ENCODE assay signal across 8 mouse cellular contexts in the genomic region with DNA sequence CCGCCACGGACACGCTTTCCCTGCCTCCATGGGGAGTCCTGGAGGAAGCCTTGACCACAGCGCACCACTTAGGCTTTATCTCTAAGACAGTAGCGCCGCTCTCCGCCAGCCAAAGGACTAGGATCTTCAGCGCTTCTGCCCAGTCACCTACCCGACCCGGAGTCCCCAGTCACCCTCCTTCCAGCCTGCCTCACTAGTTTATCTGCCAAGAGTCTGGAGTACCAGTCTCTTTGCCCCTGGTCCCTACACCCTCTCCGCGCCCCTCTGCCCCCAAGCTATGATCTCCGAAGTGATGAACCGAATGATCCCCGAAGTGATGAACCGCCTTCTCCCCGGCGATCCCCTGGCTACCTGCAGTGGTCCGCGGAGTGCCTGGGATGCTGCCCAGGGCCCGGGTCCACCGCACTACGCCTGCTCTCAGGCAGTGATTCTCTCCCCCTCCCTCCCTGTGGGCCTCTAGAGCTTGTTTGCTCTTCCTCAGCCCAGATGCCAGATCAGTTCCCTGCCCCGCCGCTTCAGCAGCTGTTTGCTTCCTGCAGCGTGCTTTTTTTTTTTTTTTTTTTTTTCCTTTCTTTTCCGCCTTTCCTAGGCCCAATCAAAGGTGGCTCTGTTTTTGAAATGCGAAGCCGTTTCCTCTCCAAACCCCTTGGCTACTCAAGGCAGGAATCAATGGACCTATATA. TPM values are rescaled to one million over a fixed set of nuclear protein-coding genes. Genes with fewer than 3 reads are reported as not detected.
DNase-seq lines count a peak whose midpoint lies in the region; ATAC-seq and TF ChIP-seq lines count a peak whose summit lies in the region.

Gene Hapln1 (plus strand): TSS at position 592 of the 682 bp plus-strand sequence.

- intact Hi-C loops in left cerebral cortex, adult 2 months (cut with DNase I), result loop anchor here (5.0 kb wide), 1 partner anchor 717 kb away; the partner anchor contains the start of gene Edil3

- peak; percentile 46 for TF ChIP-seq CTCF in left cerebral cortex, adult 2 months (IDR thresholded peaks at IDR 0.05)

- H3K4me1 ChIP-seq in embryonic facial prominence, embryonic 13.5 days, result peaks cover 7% of the 10 kb centered on the region
- H3K4me1 ChIP-seq in hindbrain, embryonic 13.5 days (replicated peaks), result peaks cover 13% of the 10 kb centered on the region; the same call in 1 of the 2 replicates

- no peaks in the 10 kb centered on the region for H3K27me3 ChIP-seq in embryonic facial prominence, embryonic 13.5 days
- peaks cover 5% of the 10 kb centered on the region; the same call in 1 of the 2 replicates for H3K27me3 ChIP-seq in hindbrain, embryonic 13.5 days

- H3K4me3 ChIP-seq in embryonic facial prominence, embryonic 13.5 days, result peak within 1 kb of the TSS; percentile 56
- H3K4me3 ChIP-seq in hindbrain, embryonic 13.5 days, result peak within 1 kb of the TSS; percentile 55
- H3K4me3 ChIP-seq in left cerebral cortex, adult 2 months, result peak within 1 kb of the TSS; percentile 53

- H3K4me2 ChIP-seq in embryonic facial prominence, embryonic 13.5 days, result peak within 1 kb of the TSS; percentile 87
- H3K4me2 ChIP-seq in hindbrain, embryonic 13.5 days, result peak within 1 kb of the TSS; percentile 86

- peak; percentile 40 for ATAC-seq in embryonic facial prominence, embryonic 13.5 days (ENCODE audit: insufficient number of reproducible peaks, insufficient read depth, low FRiP score, low TSS enrichment, low read depth)
- ATAC-seq in hindbrain, embryonic 13.5 days (ENCODE audit: low FRiP score), result peak; percentile 91

- H3K27ac ChIP-seq in embryonic facial prominence, embryonic 13.5 days, result peak within 1 kb of the TSS; percentile 86
- no peak within 1 kb of the TSS for H3K27ac ChIP-seq in hindbrain, embryonic 13.5 days
- H3K27ac ChIP-seq in left cerebral cortex, adult 2 months, result peak within 1 kb of the TSS; percentile 75

- H3K9ac ChIP-seq in embryonic facial prominence, embryonic 13.5 days, result peak within 1 kb of the TSS; percentile 72
- peak within 1 kb of the TSS; percentile 79 for H3K9ac ChIP-seq in hindbrain, embryonic 13.5 days

- peak; percentile 7 for DNase-seq in thymus, postnatal 0 days (ENCODE audit: low spot score)
- no peak for DNase-seq in thymus, postnatal 10 days (ENCODE audit: low spot score in 2 of 2)
- DNase-seq in left cerebral cortex, adult 2 months (ENCODE audit: extremely low spot score in 1 of 2, low spot score in 2 of 2), result peak; percentile 43 to 58
- peak; percentile 51 to 56 for DNase-seq in lung, postnatal 4 days
- peak; percentile 64 for DNase-seq in right cerebral cortex, postnatal 14 days
- DNase-seq in spleen, adult 18-20 months, result no peak

- WGBS in embryonic facial prominence, embryonic 13.5 days, result 1% methylated on average over 29 of the region's 29 CpGs
- under 1% methylated on average over 29 of the region's 29 CpGs for WGBS in hindbrain, embryonic 13.5 days

- H3K36me3 ChIP-seq in embryonic facial prominence, embryonic 13.5 days, result no peaks in the 10 kb centered on the region
- H3K36me3 ChIP-seq in hindbrain, embryonic 13.5 days, result no peaks in the 10 kb centered on the region

- H3K9me3 ChIP-seq in embryonic facial prominence, embryonic 13.5 days, result no peaks in the 10 kb centered on the region
- H3K9me3 ChIP-seq in hindbrain, embryonic 13.5 days, result no peaks in the 10 kb centered on the region

RNA-seq across cellular contexts. Expression of gene Hapln1, which starts in this region (rescaled TPM):
- polyA plus RNA-seq in thymus, postnatal 0 days (2015; fragmentation: Nextera tagmentation; extraction: Ambion mirVana), result 0.10 and 0.19 TPM in 2 replicates
- polyA plus RNA-seq in embryonic facial prominence, embryonic 13.5 days (2015; fragmentation: Nextera tagmentation; extraction: Ambion mirVana), result 34.6 and 49.0 TPM in 2 replicates
- polyA plus RNA-seq in hindbrain, embryonic 13.5 days (2015; fragmentation: Nextera tagmentation; extraction: Ambion mirVana), result 1.6 and 1.8 TPM in 2 replicates
- 10 to 100 TPM; 20.3 to 23.7 TPM for total RNA-seq in left cerebral cortex, adult 2 months (2021)

Comparison
In these comparisons a context has a peak if more than half of its experiments do, and no peak if none do; other contexts are left out.
1. RNA of gene Hapln1 (polyA plus RNA-seq): 34.6 to 49.0 TPM in embryonic facial prominence, embryonic 13.5 days; 1.6 to 1.8 TPM in hindbrain, embryonic 13.5 days and 0.10 to 0.19 TPM in thymus, postnatal 0 days; every median in the first group is over 10 times any median in the second.
2. Peak in DNase-seq in thymus, postnatal 0 days; RNA of the gene not detected or under 1 TPM.
3. DNase-seq: peak in left cerebral cortex, adult 2 months (2 of 2), lung, postnatal 4 days (2 of 2) and right cerebral cortex, postnatal 14 days (single experiment); none in thymus, postnatal 10 days (0 of 2) and spleen, adult 18-20 months (0 of 2).
4. Peak in every context shown above with its lines, with median percentiles within 50 percentile points of each other: H3K4me3 ChIP-seq.